Mouse (Mus musculus) granulocyte monocyte progenitor cell, adult 5-6 weeks (primary cell): ENCODE data around the gene Mpp3. TPM values are rescaled to one million over a fixed set of nuclear protein-coding genes. Genes with fewer than 3 reads are reported as not detected.

Experiments used
- ATAC-seq: replicated peaks from 2 replicates; pipeline ENCODE4 v1.8.0; 2016; ENCODE audit warnings: mild to moderate bottlenecking, moderate TSS enrichment, inconsistent platforms; ENCODE audit not compliant: poor library complexity, severe bottlenecking
- total RNA-seq, 2 experiments: library from RNA; stranded (forward) in 1 of 2; stranded (reverse) in 1 of 2; fragments of 200-712, 200-1000 nt in 1 of 2; fragments of >200 nt in 1 of 2; fragmentation: Nextera tagmentation in 1 of 2; gene quantifications; 2 replicates each; pipeline ENCODE4 v1.2.3; 2014 to 2017

Gene Mpp3
- total RNA-seq, 2 experiments from 2014 or later, result not detected

GRCm38 (mm10) chr11:101952541-101953341 is 75.5 kb downstream of the Mpp3 start:
- peak; percentile 90 for ATAC-seq

DNA sequence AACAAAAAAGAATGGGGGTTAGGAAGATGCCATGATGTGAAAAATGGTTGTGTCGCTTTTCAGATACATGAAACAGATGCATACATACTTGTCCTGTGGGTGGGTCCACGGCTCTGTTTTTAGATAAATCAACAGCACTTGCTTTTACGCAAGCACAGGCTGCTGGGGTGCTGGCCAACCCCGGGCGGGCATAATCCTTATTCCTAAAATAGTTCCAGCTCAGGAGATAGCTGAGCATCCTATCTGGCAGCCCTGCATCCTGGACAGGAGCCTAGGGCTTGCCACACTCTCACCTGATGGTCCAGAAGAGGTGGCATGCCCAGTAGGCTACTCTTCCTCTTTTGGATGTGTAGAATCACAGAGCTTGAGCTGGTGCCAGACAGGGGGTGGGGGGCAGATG is 78.2 kb downstream of the Mpp3 start:
- no peak for ATAC-seq

Other genes starting within 250 kb of the Mpp3 start
- gene Etv4, start 243.1 kb downstream of the Mpp3 start, total RNA-seq (2014; fragmentation: Nextera tagmentation), result not detected in 2 replicates
- not detected in 2 replicates for gene Etv4, start 243.1 kb downstream of the Mpp3 start, total RNA-seq (2017)
- gene Meox1, start 134.1 kb downstream of the Mpp3 start, total RNA-seq (2014; fragmentation: Nextera tagmentation), result not detected in 2 replicates
- not detected in 2 replicates for gene Meox1, start 134.1 kb downstream of the Mpp3 start, total RNA-seq (2017)
- not detected in 2 replicates for gene Sost, start 61.4 kb downstream of the Mpp3 start, total RNA-seq (2014; fragmentation: Nextera tagmentation)
- gene Sost, start 61.4 kb downstream of the Mpp3 start, total RNA-seq (2017), result not detected in 2 replicates
- not detected in 2 replicates for gene Cfap97d1, start 44.2 kb downstream of the Mpp3 start, total RNA-seq (2014; fragmentation: Nextera tagmentation)
- gene Cfap97d1, start 44.2 kb downstream of the Mpp3 start, total RNA-seq (2017), result not detected in 2 replicates
- 3.9 and 4.3 TPM in 2 replicates for gene Dusp3, start 41.4 kb downstream of the Mpp3 start, total RNA-seq (2014; fragmentation: Nextera tagmentation)
- gene Dusp3, start 41.4 kb downstream of the Mpp3 start, total RNA-seq (2017), result 0.95 and 1.1 TPM in 2 replicates
- 0.26 and 1.1 TPM in 2 replicates for gene Cd300lg, start 13.0 kb upstream of the Mpp3 start, total RNA-seq (2014; fragmentation: Nextera tagmentation)
- gene Cd300lg, start 13.0 kb upstream of the Mpp3 start, total RNA-seq (2017), result 0.36 and 2.0 TPM in 2 replicates
- gene Mpp2, start 60.1 kb upstream of the Mpp3 start, total RNA-seq (2014; fragmentation: Nextera tagmentation), result not detected in 2 replicates
- gene Mpp2, start 60.1 kb upstream of the Mpp3 start, total RNA-seq (2017), result 0.04 TPM in 1 of 2 replicates, not detected in the other
- gene Ppy, start 72.9 kb upstream of the Mpp3 start, total RNA-seq (2014; fragmentation: Nextera tagmentation), result not detected in 2 replicates
- gene Ppy, start 72.9 kb upstream of the Mpp3 start, total RNA-seq (2017), result not detected in 2 replicates
- not detected in 2 replicates for gene Pyy, start 79.4 kb upstream of the Mpp3 start, total RNA-seq (2014; fragmentation: Nextera tagmentation)
- not detected in 2 replicates for gene Pyy, start 79.4 kb upstream of the Mpp3 start, total RNA-seq (2017)
- gene Nags, start 117.1 kb upstream of the Mpp3 start, total RNA-seq (2014; fragmentation: Nextera tagmentation), result not detected in 2 replicates
- gene Nags, start 117.1 kb upstream of the Mpp3 start, total RNA-seq (2017), result 0.04 TPM in 1 of 2 replicates, not detected in the other
- gene Tmem101, start 127.9 kb upstream of the Mpp3 start, total RNA-seq (2014; fragmentation: Nextera tagmentation), result 11.8 and 19.4 TPM in 2 replicates
- gene Tmem101, start 127.9 kb upstream of the Mpp3 start, total RNA-seq (2017), result 14.8 and 32.0 TPM in 2 replicates
- gene Lsm12, start 156.8 kb upstream of the Mpp3 start, total RNA-seq (2014; fragmentation: Nextera tagmentation), result 109 and 123 TPM in 2 replicates
- gene Lsm12, start 156.8 kb upstream of the Mpp3 start, total RNA-seq (2017), result 67.6 and 77.7 TPM in 2 replicates
- 144 TPM in 2 replicates for gene G6pc3, start 161.2 kb upstream of the Mpp3 start, total RNA-seq (2014; fragmentation: Nextera tagmentation)
- gene G6pc3, start 161.2 kb upstream of the Mpp3 start, total RNA-seq (2017), result 61.1 and 61.6 TPM in 2 replicates
- gene Hdac5, start 201.7 kb upstream of the Mpp3 start, total RNA-seq (2014; fragmentation: Nextera tagmentation), result 28.5 and 33.5 TPM in 2 replicates
- 15.8 and 26.3 TPM in 2 replicates for gene Hdac5, start 201.7 kb upstream of the Mpp3 start, total RNA-seq (2017)
- gene BC030867, start 220.4 kb upstream of the Mpp3 start, total RNA-seq (2014; fragmentation: Nextera tagmentation), result 26.7 and 28.6 TPM in 2 replicates
- gene BC030867, start 220.4 kb upstream of the Mpp3 start, total RNA-seq (2017), result 5.6 and 8.6 TPM in 2 replicates
- 1.1 and 3.4 TPM in 2 replicates for gene Asb16, start 240.3 kb upstream of the Mpp3 start, total RNA-seq (2014; fragmentation: Nextera tagmentation)
- 0.17 and 0.31 TPM in 2 replicates for gene Asb16, start 240.3 kb upstream of the Mpp3 start, total RNA-seq (2017)